Mouse (Mus musculus) liver, embryonic 14.5 days (tissue): ENCODE measurements around the gene Lmbrd1. TPM values are rescaled to one million over a fixed set of nuclear protein-coding genes. Genes with fewer than 3 reads are reported as not detected.
"Not testable (repeated sequence)": the region's sequence is repeated elsewhere in the genome, so short reads cannot be mapped to it uniquely, and the experiment has no call there.

Experiments used
- ATAC-seq: fragments of 200-750 bp; cut with Nextera tagmentation; 2 replicates; pipeline ENCODE4 v1.8.0; 2017; ENCODE audit warnings: moderate number of reproducible peaks, mild to moderate bottlenecking, moderate library complexity; ENCODE audit not compliant: insufficient read depth
- DNase-seq, 3 experiments: peaks; one replicate each; pipeline ENCODE4 v3.0.0-alpha.2; 2012 to 2013; ENCODE audit warnings: low read depth in 3 of 3, low spot score in 3 of 3
- H3K27ac ChIP-seq: fragments of 300-500 bp; sonication (generic); 2 replicates; pipeline ENCODE4 v1.5.1; 2014; ENCODE audit warnings: moderate library complexity, mild to moderate bottlenecking, control low read depth, inconsistent platforms
- H3K27me3 ChIP-seq: fragments of 300-500 bp; sonication (generic); 2 replicates; pipeline ENCODE4 v1.6.1; 2014; ENCODE audit warnings: mild to moderate bottlenecking, low read length, moderate library complexity; ENCODE audit not compliant: control insufficient read depth, insufficient read depth
- H3K36me3 ChIP-seq: fragments of 300-500 bp; sonication (generic); replicated peaks from 2 replicates; pipeline ENCODE4 v1.6.1; 2014; ENCODE audit warnings: low read depth; ENCODE audit not compliant: control insufficient read depth, insufficient read depth
- H3K4me1 ChIP-seq, 2 experiments: fragments of 200-500 bp in 1 of 2; fragments of 300-500 bp in 1 of 2; sonication (generic) in 1 of 2; replicated peaks; 2 replicates each; pipeline ENCODE4 v1.6.1; 2012 to 2014; ENCODE audit warnings: antibody characterized with exemption in 1 of 2, inconsistent platforms in 1 of 2, low read length in 1 of 2; ENCODE audit not compliant: control insufficient read depth in 2 of 2, insufficient read depth in 2 of 2
- H3K4me2 ChIP-seq: fragments of 300-500 bp; sonication (generic); 2 replicates; pipeline ENCODE4 v1.6.1; 2014; ENCODE audit warnings: low read depth, mild to moderate bottlenecking, control low read depth, moderate library complexity
- H3K4me3 ChIP-seq, 2 experiments: fragments of 200-500 bp in 1 of 2; fragments of 300-500 bp in 1 of 2; sonication (generic) in 1 of 2; 2 replicates each; pipeline ENCODE4 v1.5.1; 2012 to 2014; ENCODE audit warnings: low read depth in 2 of 2, low read length in 2 of 2, mild to moderate bottlenecking in 2 of 2, control low read depth in 1 of 2, inconsistent platforms in 1 of 2, moderate library complexity in 1 of 2; ENCODE audit not compliant: insufficient read depth in 1 of 2
- H3K9ac ChIP-seq: fragments of 300-500 bp; sonication (generic); replicated peaks from 2 replicates; pipeline ENCODE4 v1.6.1; 2014; ENCODE audit warnings: mild to moderate bottlenecking, control low read depth, moderate library complexity
- H3K9me3 ChIP-seq: fragments of 300-500 bp; sonication (generic); 2 replicates; pipeline ENCODE4 v1.6.1; 2016; ENCODE audit warnings: low read length, mixed read lengths; ENCODE audit not compliant: control insufficient read depth
- CTCF ChIP-seq: IDR thresholded peaks from 2 replicates; pipeline ENCODE4 v1.5.1; 2016; ENCODE audit warnings: antibody characterized with exemption, low read depth, control low read depth
- EP300 ChIP-seq: IDR thresholded peaks from 2 replicates; pipeline ENCODE4 v1.6.1; 2016; ENCODE audit warnings: antibody characterized with exemption, low read depth
- WGBS: fragments of 180-500 bp; shearing (Covaris S2); extraction: QIAGEN DNeasy Blood & Tissue Kit; methylation state at CpG from one replicate; pipeline ENCODE4 v1.1.7; 2014; ENCODE audit not compliant: insufficient replicate concordance; 5-methylcytosine and 5-hydroxymethylcytosine counted together
- polyA plus RNA-seq, 2 experiments: library from polyadenylated mRNA; depleted of rRNA in 1 of 2; stranded (reverse) in 1 of 2; unstranded in 1 of 2; fragments of >200 nt; fragmentation: Nextera tagmentation in 1 of 2; extraction: Ambion mirVana in 1 of 2; gene quantifications; 2 replicates each; pipeline versions ENCODE4 v1.2.1 to v1.2.3; 2012 to 2014

Gene Lmbrd1
- polyA plus RNA-seq, 2 experiments, result 5.9 to 12.6 TPM

GRCm38 (mm10) chr1:24758516-24758915 lies 80.1 kb downstream of the Lmbrd1 start:
- Histone ChIP-seq H3K27ac (no peak overlapping the region), H3K4me3 (no peak overlapping the region), H3K27me3 (no peaks in the 10 kb centered on the region), H3K9me3 (no peaks in the 10 kb centered on the region), H3K9ac (no peak overlapping the region), H3K36me3 (no peaks in the 10 kb centered on the region), H3K4me1 (no peaks in the 10 kb centered on the region), H3K4me2 (no peak overlapping the region)
- DNase-seq, result no peak
- TF ChIP-seq EP300 (no peak), CTCF (no peak)
- WGBS, result 82% methylated on average over 8 of the region's 8 CpGs
- no peak for ATAC-seq

- DNase-seq, result no peak
- TF ChIP-seq EP300, result no peak
- no peak for TF ChIP-seq CTCF
- no peak for ATAC-seq
Measured at GRCm38 (mm10) chr1:24766466-24766865, 88.0 kb downstream of the Lmbrd1 start.

GRCm38 (mm10) chr1:24767197-24767596 lies 88.8 kb downstream of the Lmbrd1 start:
- 53% methylated on average over 3 of the region's 3 CpGs for WGBS
- not testable (repeated sequence) for DNase-seq, H3K36me3 ChIP-seq, H3K4me1 ChIP-seq, H3K9me3 ChIP-seq, H3K4me3 ChIP-seq, ATAC-seq, H3K27me3 ChIP-seq, H3K9ac ChIP-seq, H3K4me2 ChIP-seq, H3K27ac ChIP-seq

More at GRCm38 (mm10) chr1:24766466-24766865, 88.0 kb downstream of the Lmbrd1 start:
- Histone ChIP-seq H3K36me3 (no peaks in the 10 kb centered on the region), H3K27me3 (no peaks in the 10 kb centered on the region), H3K4me1 (no peaks in the 10 kb centered on the region), H3K4me2 (no peak overlapping the region), H3K27ac (no peak overlapping the region), H3K9me3 (no peaks in the 10 kb centered on the region), H3K9ac (no peak overlapping the region), H3K4me3 (no peak overlapping the region)
- WGBS, result 72% methylated on average over 8 of the region's 8 CpGs

GRCm38 (mm10) chr1:24773642-24774041 lies 95.2 kb downstream of the Lmbrd1 start:
- 63% methylated on average over 2 of the region's 2 CpGs for WGBS
- TF ChIP-seq CTCF (no peak), EP300 (no peak)
- DNase-seq (no peak), ATAC-seq (no peak)
- no peaks in the 10 kb centered on the region for H3K27me3 ChIP-seq
- no peak overlapping the region for H3K9ac ChIP-seq
- H3K36me3 ChIP-seq, result no peaks in the 10 kb centered on the region
- no peak overlapping the region for H3K27ac ChIP-seq
- H3K4me1 ChIP-seq, result no peaks in the 10 kb centered on the region
- H3K4me3 ChIP-seq, result no peak overlapping the region
- H3K9me3 ChIP-seq, result no peaks in the 10 kb centered on the region
- no peak overlapping the region for H3K4me2 ChIP-seq

- H3K9me3 ChIP-seq, result no peaks in the 10 kb centered on the region
- TF ChIP-seq EP300 (no peak), CTCF (no peak)
- no peaks in the 10 kb centered on the region for H3K36me3 ChIP-seq
- no peak overlapping the region for H3K9ac ChIP-seq
- no peak overlapping the region for H3K27ac ChIP-seq
- H3K4me2 ChIP-seq, result no peak overlapping the region
- no peak for DNase-seq
- H3K27me3 ChIP-seq, result no peaks in the 10 kb centered on the region
- ATAC-seq, result no peak
- WGBS, result 49% methylated on average over 2 of the region's 2 CpGs
- H3K4me1 ChIP-seq, result no peaks in the 10 kb centered on the region
- no peak overlapping the region for H3K4me3 ChIP-seq
Measured at GRCm38 (mm10) chr1:24776576-24776975, 98.1 kb downstream of the Lmbrd1 start.
